Mouse (Mus musculus) MEL (cell line): ENCODE data around the gene Lamtor5. TPM values are rescaled to one million over a fixed set of nuclear protein-coding genes. Genes with fewer than 3 reads are reported as not detected.

Experiments
- DNase-seq: peaks from one replicate; pipeline ENCODE4 v3.0.0; 2011; ENCODE audit warnings: low read depth, low spot score
- H3K27ac ChIP-seq: 2 replicates; pipeline ENCODE4 v1.5.1; 2012; ENCODE audit warnings: low read depth, mild to moderate bottlenecking, control low read depth, low read length, moderate library complexity; ENCODE audit not compliant: control insufficient read depth
- H3K27me3 ChIP-seq, 2 experiments: fragments of 150-350 bp in 1 of 2; sonication (generic) in 1 of 2; 2 replicates each; pipeline ENCODE4 v1.6.1; 2012; ENCODE audit warnings: low read length in 2 of 2, mild to moderate bottlenecking in 2 of 2, improper control_type of control experiment in 1 of 2, moderate library complexity in 1 of 2; ENCODE audit not compliant: insufficient read depth in 2 of 2, control insufficient read depth in 1 of 2
- H3K36me3 ChIP-seq, 2 experiments: 2 replicates each; pipeline ENCODE4 v1.6.1; 2012 to 2014; ENCODE audit warnings: low read length in 2 of 2, improper control_type of control experiment in 1 of 2, inconsistent platforms in 1 of 2, mild to moderate bottlenecking in 1 of 2; ENCODE audit not compliant: insufficient read depth in 2 of 2, control insufficient read depth in 1 of 2
- H3K4me1 ChIP-seq, 2 experiments: fragments of 150-350 bp in 1 of 2; sonication (generic) in 1 of 2; 2 replicates each; pipeline ENCODE4 v1.6.1; 2012; ENCODE audit warnings: low read length in 2 of 2, improper control_type of control experiment in 1 of 2, mild to moderate bottlenecking in 1 of 2; ENCODE audit not compliant: insufficient read depth in 2 of 2, control insufficient read depth in 1 of 2
- H3K4me3 ChIP-seq, 2 experiments: fragments of 150-350 bp in 1 of 2; sonication (generic) in 1 of 2; 2 replicates each; pipeline ENCODE4 v1.5.1; 2012; ENCODE audit warnings: low read depth in 2 of 2, low read length in 2 of 2, mild to moderate bottlenecking in 2 of 2, moderate library complexity in 2 of 2, control low read depth in 1 of 2, improper control_type of control experiment in 1 of 2; ENCODE audit not compliant: control insufficient read depth in 1 of 2, insufficient read depth in 1 of 2
- H3K79me2 ChIP-seq: 2 replicates; pipeline ENCODE4 v1.6.1; 2012; ENCODE audit warnings: mild to moderate bottlenecking, low read length, moderate library complexity; ENCODE audit not compliant: control insufficient read depth, poor library complexity, insufficient read depth
- H3K9ac ChIP-seq: 2 replicates; pipeline ENCODE4 v1.6.1; 2012; ENCODE audit warnings: low read depth, mild to moderate bottlenecking, control low read depth, low read length, moderate library complexity; ENCODE audit not compliant: control insufficient read depth, poor library complexity, severe bottlenecking
- H3K9me3 ChIP-seq: fragments of 150-350 bp; sonication (generic); replicated peaks from 2 replicates; pipeline ENCODE4 v1.6.1; 2012; ENCODE audit warnings: mild to moderate bottlenecking, low read length, improper control_type of control experiment, moderate library complexity; ENCODE audit not compliant: insufficient read depth
- BHLHE40 ChIP-seq: IDR thresholded peaks from 2 replicates; pipeline ENCODE4 v1.6.1; 2012; ENCODE audit warnings: low read depth, mild to moderate bottlenecking, inconsistent platforms, low read length, improper control_type of control experiment, borderline replicate concordance
- CHD1 ChIP-seq: IDR thresholded peaks from 2 replicates; pipeline ENCODE4 v1.6.1; 2012; ENCODE audit warnings: low read depth, mild to moderate bottlenecking, inconsistent platforms, low read length, improper control_type of control experiment
- CTCF ChIP-seq, 3 experiments: IDR thresholded peaks in 2 of 3; conservative IDR thresholded peaks in 1 of 3; 2 replicates each; pipeline ENCODE4 v1.5.1; 2011 to 2012; ENCODE audit warnings: low read length in 3 of 3, low read depth in 2 of 3, mild to moderate bottlenecking in 2 of 3, improper control_type of control experiment in 1 of 3, inconsistent platforms in 1 of 3, mixed read lengths in 1 of 3, moderate library complexity in 1 of 3; ENCODE audit not compliant: control insufficient read depth in 1 of 3, insufficient read depth in 1 of 3, poor library complexity in 1 of 3, severe bottlenecking in 1 of 3
- EP300 ChIP-seq, 2 experiments: IDR thresholded peaks; 2 replicates each; pipeline ENCODE4 v1.6.1; 2011; ENCODE audit warnings: improper control_type of control experiment in 2 of 2, low read length in 2 of 2, low read depth in 1 of 2, mild to moderate bottlenecking in 1 of 2
- GABPA ChIP-seq: IDR thresholded peaks from 2 replicates; pipeline ENCODE4 v1.6.1; 2012; ENCODE audit warnings: low read depth, mild to moderate bottlenecking, inconsistent platforms, low read length, improper control_type of control experiment, moderate library complexity
- GATA1 ChIP-seq: IDR thresholded peaks from 2 replicates; pipeline ENCODE4 v1.6.1; 2011; ENCODE audit warnings: low read depth, low read length, improper control_type of control experiment
- HCFC1 ChIP-seq: IDR thresholded peaks from 2 replicates; pipeline ENCODE4 v1.6.1; 2012; ENCODE audit warnings: low read depth, mild to moderate bottlenecking, inconsistent platforms, low read length, improper control_type of control experiment, moderate library complexity
- JUND ChIP-seq: IDR thresholded peaks from 2 replicates; pipeline ENCODE4 v1.6.1; 2011; ENCODE audit warnings: low read depth, mild to moderate bottlenecking, improper control_type of control experiment, low read length
- MAFK ChIP-seq: IDR thresholded peaks from 2 replicates; pipeline ENCODE4 v1.6.1; 2011; ENCODE audit warnings: low read depth, mild to moderate bottlenecking, low read length, improper control_type of control experiment, borderline replicate concordance
- MAX ChIP-seq: IDR thresholded peaks from 2 replicates; pipeline ENCODE4 v1.6.1; 2011; ENCODE audit warnings: low read length, improper control_type of control experiment
- MAZ ChIP-seq: IDR thresholded peaks from 2 replicates; pipeline ENCODE4 v1.6.1; 2012; ENCODE audit warnings: low read depth, mild to moderate bottlenecking, inconsistent platforms, low read length, improper control_type of control experiment
- MEF2A ChIP-seq: IDR thresholded peaks from 2 replicates; pipeline ENCODE4 v1.6.1; 2014; ENCODE audit warnings: low read depth, mild to moderate bottlenecking, inconsistent platforms, low read length, improper control_type of control experiment; ENCODE audit not compliant: poor library complexity, insufficient replicate concordance, severe bottlenecking; ENCODE audit errors: extremely low read depth
- MXI1 ChIP-seq: IDR thresholded peaks from 2 replicates; pipeline ENCODE4 v1.6.1; 2011; ENCODE audit warnings: mild to moderate bottlenecking, low read depth, low read length, improper control_type of control experiment
- NELFE ChIP-seq: IDR thresholded peaks from 2 replicates; pipeline ENCODE4 v1.6.1; 2011; ENCODE audit warnings: low read depth, low read length, improper control_type of control experiment
- NRF1 ChIP-seq: IDR thresholded peaks from 2 replicates; pipeline ENCODE4 v1.6.1; 2014; ENCODE audit warnings: low read depth, mild to moderate bottlenecking, inconsistent platforms, low read length, improper control_type of control experiment, moderate library complexity; ENCODE audit not compliant: poor library complexity, insufficient read depth, severe bottlenecking
- POLR2A ChIP-seq, 2 experiments: IDR thresholded peaks; 2 replicates each; pipeline ENCODE4 v1.6.1; 2011 to 2012; ENCODE audit warnings: low read length in 2 of 2, mild to moderate bottlenecking in 2 of 2, control low read depth in 1 of 2, improper control_type of control experiment in 1 of 2, low read depth in 1 of 2, moderate library complexity in 1 of 2; ENCODE audit not compliant: control insufficient read depth in 1 of 2, insufficient read depth in 1 of 2, poor library complexity in 1 of 2
- RCOR1 ChIP-seq: IDR thresholded peaks from 2 replicates; pipeline ENCODE4 v1.6.1; 2012; ENCODE audit warnings: low read depth, mild to moderate bottlenecking, inconsistent platforms, low read length, improper control_type of control experiment
- SIN3A ChIP-seq: IDR thresholded peaks from 2 replicates; pipeline ENCODE4 v1.6.1; 2012; ENCODE audit warnings: low read length, improper control_type of control experiment, inconsistent platforms
- TAL1 ChIP-seq: IDR thresholded peaks from 2 replicates; pipeline ENCODE4 v1.6.1; 2012; ENCODE audit warnings: mild to moderate bottlenecking, inconsistent platforms, low read length, moderate library complexity, mixed read lengths
- TBP ChIP-seq: IDR thresholded peaks from 2 replicates; pipeline ENCODE4 v1.8.0; 2011; ENCODE audit warnings: low read depth, low read length, improper control_type of control experiment
- USF1 ChIP-seq: IDR thresholded peaks from 2 replicates; pipeline ENCODE4 v1.6.1; 2014; ENCODE audit warnings: low read depth, mild to moderate bottlenecking, inconsistent platforms, low read length, improper control_type of control experiment, moderate library complexity
- USF2 ChIP-seq, 2 experiments: IDR thresholded peaks; 2 replicates each; pipeline ENCODE4 v1.6.1; 2011 to 2012; ENCODE audit warnings: improper control_type of control experiment in 2 of 2, low read length in 2 of 2, borderline replicate concordance in 1 of 2, inconsistent platforms in 1 of 2, low read depth in 1 of 2, mild to moderate bottlenecking in 1 of 2; ENCODE audit not compliant: insufficient read depth in 1 of 2
- ZC3H11A ChIP-seq: IDR thresholded peaks from 2 replicates; pipeline ENCODE4 v1.6.1; 2012; ENCODE audit warnings: low read depth, mild to moderate bottlenecking, inconsistent platforms, low read length, improper control_type of control experiment
- ZKSCAN1 ChIP-seq: IDR thresholded peaks from 2 replicates; pipeline ENCODE4 v1.6.1; 2012; ENCODE audit warnings: low read depth, mild to moderate bottlenecking, inconsistent platforms, low read length, improper control_type of control experiment, moderate library complexity
- ZMIZ1 ChIP-seq: IDR thresholded peaks from 2 replicates; pipeline ENCODE4 v1.6.1; 2012; ENCODE audit warnings: low read depth, mild to moderate bottlenecking, inconsistent platforms, low read length, improper control_type of control experiment, moderate library complexity
- polyA plus RNA-seq, 2 experiments: library from polyadenylated mRNA; stranded (reverse) in 1 of 2; unstranded in 1 of 2; fragments of >175 nt in 1 of 2; fragments of >200 nt in 1 of 2; gene quantifications; 2 replicates each; pipeline versions ENCODE4 v1.2.1 to v1.2.4; 2012; ENCODE audit warnings: low replicate concordance in 2 of 2, low read depth in 1 of 2; ENCODE audit not compliant: insufficient read length in 2 of 2, insufficient read depth in 1 of 2, missing spikeins in 1 of 2
- total RNA-seq: library from RNA; depleted of rRNA; stranded (reverse); fragments of 300-350 nt; gene quantifications from 2 replicates; pipeline ENCODE4 v1.2.3, GENCODE M21; 2012

The Lamtor5 gene
- total and polyA plus RNA-seq, 3 experiments = 104 to 170 (median 129) TPM

- Histone ChIP-seq H3K4me1 (no peaks in the 10 kb centered on the region), H3K36me3 (no peaks in the 10 kb centered on the region), H3K9ac (no peak overlapping the region), H3K9me3 (no peaks in the 10 kb centered on the region), H3K4me3 (no peak overlapping the region), H3K79me2 (no peaks in the 10 kb centered on the region), H3K27me3 (peaks cover 0 to 7% of the 10 kb centered on the region in 2 experiments; a peak in 1 of 4 replicates), H3K27ac (no peak overlapping the region)
- no peak for DNase-seq
- TF ChIP-seq TBP = no peak
- no peak for TF ChIP-seq USF2 (IDR thresholded peaks at IDR 0.05; ENCODE audit: borderline replicate concordance in 1 of 2, insufficient read depth in 1 of 2, low read depth in 1 of 2, low read length in 2 of 2)
- no peak for TF ChIP-seq GATA1
- no peak for TF ChIP-seq RCOR1
- TF ChIP-seq HCFC1 = no peak
- no peak for TF ChIP-seq EP300 (IDR thresholded peaks at IDR 0.05; ENCODE audit: low read depth in 1 of 2, low read length in 2 of 2)
- no peak for TF ChIP-seq BHLHE40
- TF ChIP-seq JUND = no peak
- TF ChIP-seq ZMIZ1 = no peak
- TF ChIP-seq GABPA = no peak
- no peak for TF ChIP-seq ZKSCAN1
- TF ChIP-seq TAL1 = no peak
- TF ChIP-seq MXI1 = no peak
- TF ChIP-seq CHD1 = no peak
- TF ChIP-seq MAX = no peak
- no peak for TF ChIP-seq MEF2A
- TF ChIP-seq ZC3H11A = no peak
- TF ChIP-seq SIN3A = no peak
Measured at GRCm38 (mm10) chr3:107238051-107238450, 40.6 kb upstream of the Lamtor5 start.

GRCm38 (mm10) chr3:107238471-107238980 is 40.1 kb upstream of the Lamtor5 start:
- no peak overlapping the region for H3K4me3 ChIP-seq
- no peak for TF ChIP-seq GATA1
- no peak for TF ChIP-seq GABPA
- TF ChIP-seq SIN3A = no peak
- TF ChIP-seq POLR2A (IDR thresholded peaks at IDR 0.05; ENCODE audit: control insufficient read depth in 1 of 2, insufficient read depth in 1 of 2, low read depth in 1 of 2, low read length in 2 of 2, poor library complexity in 1 of 2) = no peak
- TF ChIP-seq USF1 = no peak
- no peak for TF ChIP-seq MXI1
- TF ChIP-seq TBP = no peak
- no peak for TF ChIP-seq NELFE
- no peak for TF ChIP-seq CTCF (IDR thresholded peaks at IDR 0.05 in 2 of 3, conservative IDR thresholded peaks at IDR 0.05 in 1 of 3; ENCODE audit: control insufficient read depth in 1 of 3, insufficient read depth in 1 of 3, low read depth in 2 of 3, low read length in 3 of 3, poor library complexity in 1 of 3, severe bottlenecking in 1 of 3)
- TF ChIP-seq ZKSCAN1 = no peak
- no peak for TF ChIP-seq TAL1
- no peak for TF ChIP-seq BHLHE40
- TF ChIP-seq MAFK = no peak
- TF ChIP-seq JUND = no peak
- TF ChIP-seq ZMIZ1 = no peak
- TF ChIP-seq MAZ = no peak
- TF ChIP-seq NRF1 = no peak
- TF ChIP-seq, all 39 proteins: peak for 0
- DNase-seq = no peak
- Histone ChIP-seq H3K27ac (no peak overlapping the region), H3K36me3 (no peaks in the 10 kb centered on the region), H3K79me2 (no peaks in the 10 kb centered on the region), H3K9ac (no peak overlapping the region), H3K4me1 (no peaks in the 10 kb centered on the region), H3K9me3 (no peaks in the 10 kb centered on the region), H3K27me3 (peaks cover under 1 to 7% of the 10 kb centered on the region in 2 experiments; a peak in 3 of 4 replicates)
